Mouse (Mus musculus) retina, embryonic 14.5 days (tissue): Measurements from ENCODE around the gene Lrrc3c.
A peak's percentile ranks its signal among the peaks of the same experiment; 100 is the strongest.

Experiments used
- DNase-seq: peaks from one replicate; pipeline ENCODE4 v3.0.0-alpha.2; 2015; ENCODE audit warnings: low spot score

Lrrc3c gene

DNA sequence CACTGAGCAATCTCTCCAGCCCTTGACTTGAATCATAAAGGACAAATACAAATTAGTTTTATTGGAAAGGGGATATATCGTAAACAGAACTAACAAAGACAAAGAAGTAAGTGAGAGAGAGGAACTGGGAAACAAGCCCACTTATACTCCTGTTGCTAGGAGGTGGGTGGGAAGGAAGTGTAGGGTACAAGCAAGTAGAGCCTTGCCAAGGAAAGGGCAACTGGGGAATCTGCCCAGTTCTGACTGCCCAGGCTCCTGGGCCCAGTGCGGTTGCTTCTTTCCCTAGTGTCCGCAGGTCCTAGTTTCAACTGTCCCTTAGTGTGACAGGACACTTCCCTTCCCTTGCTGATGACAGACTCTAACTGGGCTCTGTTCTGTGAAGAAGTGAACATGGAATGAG, 30.6 kb downstream of the Lrrc3c start:
- no peak for DNase-seq

GRCm38 (mm10) chr11:98630646-98631045, 32.6 kb downstream of the Lrrc3c start:
- no peak for DNase-seq

DNA sequence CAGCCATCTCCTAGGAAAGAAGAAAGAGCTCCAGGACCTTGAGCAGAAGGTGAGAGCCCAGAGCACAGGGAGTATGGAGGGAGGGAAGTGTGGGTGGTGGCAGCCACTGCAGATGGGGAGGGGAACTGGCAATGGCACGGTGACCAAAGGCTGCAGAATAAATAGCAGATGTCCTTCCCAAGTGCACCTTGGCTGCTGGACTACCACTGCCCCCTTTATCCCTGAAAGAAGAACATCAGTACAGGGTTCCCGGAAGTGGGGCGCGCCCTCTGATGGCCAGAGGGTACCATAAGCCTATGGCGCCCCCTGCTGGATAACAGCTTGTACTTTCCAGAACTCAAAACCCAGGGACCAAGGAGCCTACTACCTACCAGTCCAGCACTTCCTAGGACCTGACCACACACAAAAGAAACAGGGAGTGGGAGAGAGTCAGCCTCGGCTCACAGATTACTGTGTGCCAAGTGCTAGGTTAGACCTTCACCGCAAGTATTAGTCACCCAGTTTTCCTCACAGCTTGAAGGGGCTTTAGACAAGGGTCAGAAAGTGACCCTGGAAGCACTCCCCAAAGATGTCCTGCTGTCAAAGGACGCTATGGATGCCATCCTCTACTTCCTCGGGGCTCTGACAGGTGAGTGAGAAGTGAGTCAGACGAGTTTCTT, 37.4 kb downstream of the Lrrc3c start:
- peak; percentile 55 for DNase-seq

DNA sequence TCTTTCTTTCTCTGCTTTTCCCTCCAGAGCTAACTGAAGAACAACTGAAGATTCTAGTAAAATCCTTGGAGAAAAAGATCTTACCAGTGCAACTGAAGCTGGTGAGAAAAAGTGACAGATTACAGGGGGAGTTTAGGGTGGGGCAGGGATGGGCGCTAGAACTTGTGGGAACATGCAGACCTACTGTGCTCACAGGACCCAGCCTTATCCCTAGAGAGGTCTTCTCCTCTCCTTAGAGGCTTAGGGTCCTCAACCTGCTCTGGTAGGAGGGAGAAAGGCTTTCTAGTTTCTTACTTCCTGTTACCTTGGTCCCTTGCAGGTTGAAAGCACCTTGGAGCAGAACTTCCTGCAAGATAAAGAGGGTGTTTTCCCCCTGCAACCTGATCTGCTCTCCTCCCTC, 39.4 kb downstream of the Lrrc3c start:
- DNase-seq = no peak

DNA sequence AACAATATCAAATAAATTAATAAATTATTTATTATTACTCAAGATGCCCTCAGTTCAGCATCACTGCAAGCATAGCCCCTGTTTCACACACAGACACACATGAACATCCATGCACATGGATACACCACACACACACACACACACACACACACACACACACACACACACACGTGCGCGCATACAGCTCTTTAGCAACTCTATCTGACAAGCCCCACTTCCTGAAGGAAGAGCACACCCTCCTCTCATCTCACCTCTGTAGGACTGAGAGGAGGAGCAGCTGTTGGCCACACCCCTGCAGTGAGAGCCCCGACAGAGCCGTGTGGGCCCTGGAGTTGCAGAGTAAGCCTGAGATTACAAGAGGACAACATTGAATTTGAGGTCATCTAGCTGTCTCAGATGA, 42.0 kb downstream of the Lrrc3c start:
- no peak for DNase-seq

DNA sequence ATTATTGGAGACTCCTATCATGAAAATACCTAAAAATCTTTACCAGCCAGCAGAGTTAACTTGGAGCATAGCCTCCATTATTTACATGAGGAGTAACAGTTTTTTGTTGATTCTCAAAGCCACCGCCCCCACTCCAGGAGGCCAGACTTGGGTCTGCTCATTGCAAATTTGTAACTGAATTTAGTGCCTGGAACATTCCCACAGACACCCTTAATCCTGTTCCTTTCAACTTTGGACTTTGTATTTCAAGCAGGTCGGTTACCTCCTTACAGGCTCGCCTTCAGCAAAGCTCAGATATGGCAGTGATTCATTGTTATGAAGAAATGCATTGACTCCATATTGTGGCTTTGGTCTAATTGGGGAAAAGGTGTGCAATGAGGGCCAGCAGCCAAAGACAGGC, 46.7 kb downstream of the Lrrc3c start:
- DNase-seq = no peak

DNA sequence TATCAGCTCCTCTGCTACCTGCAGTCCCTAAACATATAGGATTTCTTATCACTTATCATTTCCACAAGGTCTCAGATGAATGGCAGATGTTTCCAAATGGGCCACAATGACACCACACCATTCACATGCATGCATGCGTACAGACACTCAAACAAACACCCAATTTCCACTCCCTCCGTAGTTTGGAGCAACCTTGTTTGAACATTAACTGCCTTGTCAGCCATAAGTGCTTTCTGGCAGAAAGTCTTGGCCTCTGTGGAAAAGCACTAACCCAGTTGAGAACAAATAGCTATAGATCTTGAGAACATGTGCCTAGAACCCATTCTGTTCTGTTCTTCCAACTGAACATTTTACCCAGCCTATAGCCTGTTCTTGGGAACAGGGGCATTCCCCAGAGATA, 47.9 kb downstream of the Lrrc3c start:
- DNase-seq = no peak

DNA sequence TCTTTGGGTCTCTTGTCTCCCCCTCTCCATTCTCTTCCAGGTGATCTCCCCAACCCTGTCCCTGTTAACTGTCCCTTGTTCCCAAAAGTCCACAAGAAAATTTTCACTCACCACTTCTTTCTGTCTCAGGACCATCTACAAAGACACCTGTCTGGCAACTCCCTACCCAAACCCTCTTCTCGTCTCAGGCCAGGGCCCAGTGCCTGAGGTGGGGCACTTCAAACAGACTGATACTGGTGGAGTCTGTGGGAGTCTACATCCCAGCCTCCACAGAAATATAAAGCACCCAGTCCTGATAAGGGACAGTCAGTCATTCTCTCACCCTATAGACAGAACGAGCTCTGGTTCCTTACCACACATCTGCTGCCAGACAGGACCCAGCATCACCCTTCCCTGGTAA, 48.4 kb downstream of the Lrrc3c start, which contains the start of gene Gsdma2:
Gene Gsdma2 (plus strand): TSS at position 301 of the 400 bp plus-strand sequence.
- no peak for DNase-seq
